In genomic region chr8:110711271-110711934, GRCm38 (mm10) we compare ENCODE assay signal across 10 mouse cellular contexts. TPM values are rescaled to one million over a fixed set of nuclear protein-coding genes. Genes with fewer than 3 reads are reported as not detected.
DNase-seq lines count a peak whose midpoint lies in the region; ATAC-seq and TF ChIP-seq lines count a peak whose summit lies in the region.
"Had no signal": no experiment of that assay in that cellular context is flagged by ENCODE, and none has a peak within 500 bp of the region (broad histone marks: within the 10 kb centered on the region; RNA-seq: fewer than 3 reads in every experiment).

No protein-coding gene starts in this region.

- peak overlapping the region; percentile 38; the same call in 1 of the 2 replicates for H3K27ac ChIP-seq in midbrain, postnatal 0 days (ENCODE audit: low read depth, low read length)
- H3K27ac ChIP-seq in midbrain, embryonic 11.5 days (ENCODE audit: low read depth, low read length): no peak overlapping the region
- peak overlapping the region; percentile 58 for H3K27ac ChIP-seq in hindbrain, embryonic 13.5 days
- peak overlapping the region; percentile 58; the same call in 1 of the 2 replicates for H3K27ac ChIP-seq in limb, embryonic 14.5 days (replicated peaks; ENCODE audit: low read depth, low read length)
- no peak overlapping the region; the same call in 1 of the 2 replicates for H3K27ac ChIP-seq in midbrain, embryonic 10.5 days (replicated peaks)
- no peak overlapping the region for H3K27ac ChIP-seq in thymus, adult 2 months (ENCODE audit: control insufficient read depth, insufficient read depth, low read length)

- no peak for TF ChIP-seq POLR2A in limb, embryonic 14.5 days (IDR thresholded peaks at IDR 0.05; ENCODE audit: borderline replicate concordance, extremely low read depth, insufficient read depth, insufficient read length)
- TF ChIP-seq POLR2A in thymus, adult 2 months (IDR thresholded peaks at IDR 0.05; ENCODE audit: control insufficient read depth, extremely low read depth, insufficient read depth, low read length, poor library complexity): no peak

- H3K4me2 ChIP-seq in midbrain, postnatal 0 days (ENCODE audit: low read depth, low read length, poor library complexity, severe bottlenecking): no peak overlapping the region
- no peak overlapping the region for H3K4me2 ChIP-seq in midbrain, embryonic 11.5 days
- H3K4me2 ChIP-seq in hindbrain, embryonic 13.5 days: no peak overlapping the region
- H3K4me2 ChIP-seq in limb, embryonic 14.5 days (replicated peaks; ENCODE audit: low read depth, low read length, severe bottlenecking): no peak overlapping the region

- TF ChIP-seq CTCF in midbrain, postnatal 0 days (IDR thresholded peaks at IDR 0.05): 0 out of 2 replicates have a peak, but pooled peaks have one; percentile 25
- TF ChIP-seq CTCF in thymus, adult 2 months (IDR thresholded peaks at IDR 0.05; ENCODE audit: borderline replicate concordance, control insufficient read depth, extremely low read depth, insufficient read depth, low read length, poor library complexity): no peak

- H3K27me3 ChIP-seq in midbrain, postnatal 0 days (ENCODE audit: insufficient read depth, low read length): no peaks in the 10 kb centered on the region
- no peaks in the 10 kb centered on the region for H3K27me3 ChIP-seq in midbrain, embryonic 11.5 days (ENCODE audit: control insufficient read depth, insufficient read depth, low read length)
- no peaks in the 10 kb centered on the region for H3K27me3 ChIP-seq in hindbrain, embryonic 13.5 days
- H3K27me3 ChIP-seq in limb, embryonic 14.5 days (ENCODE audit: control insufficient read depth, insufficient read depth, low read length): no peaks in the 10 kb centered on the region
- H3K27me3 ChIP-seq in midbrain, embryonic 10.5 days (ENCODE audit: low read depth, poor library complexity, severe bottlenecking): no peaks in the 10 kb centered on the region
- no peaks in the 10 kb centered on the region for H3K27me3 ChIP-seq in thymus, adult 2 months (ENCODE audit: control insufficient read depth, insufficient read depth, low read length)

- peak; percentile 66 for DNase-seq in midbrain, postnatal 0 days (ENCODE audit: low spot score)
- no peak for DNase-seq in midbrain, embryonic 11.5 days (ENCODE audit: low spot score, missing footprints)
- no peak for DNase-seq in limb, embryonic 14.5 days (ENCODE audit: low spot score)
- no peak for DNase-seq in c-Kit-positive CD71-positive TER-119-positive erythroid progenitor cells, embryonic 14.5 days (ENCODE audit: low spot score)
- DNase-seq in layer of hippocampus, adult 9-11 months: no peak
- no peak for DNase-seq in midbrain, embryonic 10.5 days (ENCODE audit: low spot score)
- no peak for DNase-seq in thymus, adult 2 months
- DNase-seq: left cerebral cortex, postnatal 4 days had no signal

- no peak overlapping the region for H3K4me3 ChIP-seq in midbrain, postnatal 0 days (ENCODE audit: low read depth, low read length)
- H3K4me3 ChIP-seq in midbrain, embryonic 11.5 days (ENCODE audit: low read depth, low read length): no peak overlapping the region
- H3K4me3 ChIP-seq in hindbrain, embryonic 13.5 days: no peak overlapping the region
- H3K4me3 ChIP-seq in limb, embryonic 14.5 days (replicated peaks; ENCODE audit: low read length): no peak overlapping the region
- H3K4me3 ChIP-seq in midbrain, embryonic 10.5 days: no peak overlapping the region
- no peak overlapping the region for H3K4me3 ChIP-seq in thymus, adult 2 months (ENCODE audit: control insufficient read depth, insufficient read depth, low read length)

- ATAC-seq in midbrain, postnatal 0 days (ENCODE audit: low FRiP score): peak; percentile 39; the same call in 1 of the 2 replicates
- no peak for ATAC-seq in midbrain, embryonic 11.5 days (ENCODE audit: low FRiP score)
- no peak for ATAC-seq in hindbrain, embryonic 13.5 days (ENCODE audit: low FRiP score)
- ATAC-seq in limb, embryonic 14.5 days (ENCODE audit: low FRiP score, low read depth): no peak

- no peak overlapping the region for H3K9ac ChIP-seq in midbrain, postnatal 0 days (replicated peaks; ENCODE audit: low read length, poor library complexity, severe bottlenecking)
- H3K9ac ChIP-seq in midbrain, embryonic 11.5 days (ENCODE audit: low read length): no peak overlapping the region
- H3K9ac ChIP-seq in hindbrain, embryonic 13.5 days: no peak overlapping the region
- H3K9ac ChIP-seq in limb, embryonic 14.5 days (ENCODE audit: low read depth, low read length, severe bottlenecking): 0 out of 2 replicates have a peak overlapping the region, but pooled peaks have one; percentile 16

- H3K36me3 ChIP-seq in midbrain, postnatal 0 days (ENCODE audit: insufficient read depth, low read length): peaks cover 14% of the 10 kb centered on the region
- H3K36me3 ChIP-seq in midbrain, embryonic 11.5 days (ENCODE audit: control insufficient read depth, insufficient read depth, low read length): peaks cover 9% of the 10 kb centered on the region; the same call in 1 of the 2 replicates
- peaks cover 56% of the 10 kb centered on the region for H3K36me3 ChIP-seq in hindbrain, embryonic 13.5 days
- peaks cover 26% of the 10 kb centered on the region for H3K36me3 ChIP-seq in limb, embryonic 14.5 days (ENCODE audit: control insufficient read depth, insufficient read depth, low read length)
- peaks cover 76% of the 10 kb centered on the region for H3K36me3 ChIP-seq in midbrain, embryonic 10.5 days
- H3K36me3 ChIP-seq in thymus, adult 2 months (ENCODE audit: control insufficient read depth, insufficient read depth, low read length): 0 out of 2 replicates have a peak, but pooled peaks cover 8% of the 10 kb centered on the region

- peaks cover 15% of the 10 kb centered on the region for H3K4me1 ChIP-seq in midbrain, postnatal 0 days (ENCODE audit: insufficient read depth, low read length)
- H3K4me1 ChIP-seq in midbrain, embryonic 11.5 days (ENCODE audit: control insufficient read depth, insufficient read depth, low read length): peaks cover 8% of the 10 kb centered on the region
- H3K4me1 ChIP-seq in hindbrain, embryonic 13.5 days (replicated peaks): peaks cover 47% of the 10 kb centered on the region
- H3K4me1 ChIP-seq in limb, embryonic 14.5 days (ENCODE audit: control insufficient read depth, insufficient read depth, low read length): peaks cover 20% of the 10 kb centered on the region
- H3K4me1 ChIP-seq in midbrain, embryonic 10.5 days: peaks cover 21% of the 10 kb centered on the region
- H3K4me1 ChIP-seq in thymus, adult 2 months (replicated peaks; ENCODE audit: control insufficient read depth, insufficient read depth, low read length): no peaks in the 10 kb centered on the region

- 82% methylated on average over 13 of the region's 13 CpGs for WGBS in midbrain, postnatal 0 days
- 88% methylated on average over 13 of the region's 13 CpGs for WGBS in midbrain, embryonic 11.5 days
- WGBS in hindbrain, embryonic 13.5 days: 74% methylated on average over 13 of the region's 13 CpGs
- WGBS in limb, embryonic 14.5 days: 64% methylated on average over 13 of the region's 13 CpGs
- 88% methylated on average over 13 of the region's 13 CpGs for WGBS in midbrain, embryonic 10.5 days
- 93% methylated on average over 13 of the region's 13 CpGs for WGBS in thymus, adult 2 months

- no peaks in the 10 kb centered on the region for H3K9me3 ChIP-seq in midbrain, postnatal 0 days (ENCODE audit: low read length)
- no peaks in the 10 kb centered on the region for H3K9me3 ChIP-seq in midbrain, embryonic 11.5 days (ENCODE audit: control insufficient read depth, low read length)
- H3K9me3 ChIP-seq in hindbrain, embryonic 13.5 days: no peaks in the 10 kb centered on the region
- H3K9me3 ChIP-seq in limb, embryonic 14.5 days (ENCODE audit: control insufficient read depth, low read length): no peaks in the 10 kb centered on the region
- H3K9me3 ChIP-seq in midbrain, embryonic 10.5 days (replicated peaks): no peaks in the 10 kb centered on the region
- H3K9me3 ChIP-seq: G1E had no signal

RNA-seq across cellular contexts. Expression of gene Mtss1l, which starts 9.9 kb away (rescaled TPM):
- 90.5 and 101 TPM in 2 replicates for total RNA-seq in midbrain, postnatal 0 days (2014; rRNA removed)
- 35.2 and 37.7 TPM in 2 replicates for polyA plus RNA-seq in midbrain, postnatal 0 days (2015; fragmentation: Nextera tagmentation; extraction: Ambion mirVana)
- polyA plus RNA-seq in midbrain, embryonic 11.5 days (2014; fragmentation: Nextera tagmentation; extraction: Ambion mirVana): 7.4 and 9.6 TPM in 2 replicates
- polyA plus RNA-seq in hindbrain, embryonic 13.5 days (2015; fragmentation: Nextera tagmentation; extraction: Ambion mirVana): 19.0 and 20.4 TPM in 2 replicates
- polyA plus RNA-seq in limb, embryonic 14.5 days (2012; rRNA removed): 78.7 and 115 TPM in 2 replicates
- polyA plus RNA-seq in limb, embryonic 14.5 days (2014; fragmentation: Nextera tagmentation; extraction: Ambion mirVana): 19.1 and 28.0 TPM in 2 replicates
- polyA plus RNA-seq in midbrain, embryonic 10.5 days (2016; fragmentation: Nextera tagmentation; extraction: Ambion mirVana): 4.9 and 5.0 TPM in 2 replicates
- 38.7 and 43.6 TPM in 2 replicates for polyA plus RNA-seq in thymus, adult 2 months (2012; rRNA removed)

Comparison
In these comparisons a context has a peak if more than half of its experiments do, and no peak if none do; other contexts are left out.
1. H3K27ac ChIP-seq: peak in midbrain, postnatal 0 days (single experiment), hindbrain, embryonic 13.5 days (single experiment) and limb, embryonic 14.5 days (single experiment); none in midbrain, embryonic 11.5 days (single experiment), midbrain, embryonic 10.5 days (single experiment) and thymus, adult 2 months (single experiment).